Mouse (Mus musculus) ES-E14 (cell line): ENCODE measurements at regions not wholly inside any gene's neighbourhood (a gene's known extent, or its start where the extent isn't known, plus 50 kb on each side); places are given as distances from the start of the nearest gene placed in this dataset.

Source experiments
- CHD2 ChIP-seq: IDR thresholded peaks from 2 replicates; pipeline ENCODE4 v1.6.1; 2014; ENCODE audit warnings: mild to moderate bottlenecking, low read depth, low read length, inconsistent platforms
- HCFC1 ChIP-seq: IDR thresholded peaks from 2 replicates; pipeline ENCODE4 v1.6.1; 2012; ENCODE audit warnings: low read length, inconsistent platforms, borderline replicate concordance; ENCODE audit not compliant: insufficient read depth
- MAFK ChIP-seq: IDR thresholded peaks from 2 replicates; pipeline ENCODE4 v1.6.1; 2014; ENCODE audit warnings: mild to moderate bottlenecking, low read depth, low read length, inconsistent platforms; ENCODE audit not compliant: insufficient read depth
- ZC3H11A ChIP-seq: IDR thresholded peaks from 2 replicates; pipeline ENCODE4 v1.6.1; 2012; ENCODE audit warnings: low read depth, mild to moderate bottlenecking, inconsistent platforms, low read length, borderline replicate concordance
- ZNF384 ChIP-seq: IDR thresholded peaks from 2 replicates; pipeline ENCODE4 v1.6.1; 2012; ENCODE audit warnings: low read depth, low read length, inconsistent platforms

- TF ChIP-seq ZC3H11A: no peak
- TF ChIP-seq ZNF384: no peak
- TF ChIP-seq HCFC1: no peak
- no peak for TF ChIP-seq CHD2
- no peak for TF ChIP-seq MAFK
Measured at GRCm38 (mm10) chr16:7795561-7795960, 629.4 kb downstream of the Tmem114 start.
